Mouse (Mus musculus): ENCODE data around the gene Rbms3.

- TF ChIP-seq POLR2A (IDR thresholded peaks at IDR 0.05; ENCODE audit: insufficient read depth, low read depth, low read length) (no peak), CTCF (IDR thresholded peaks at IDR 0.05; ENCODE audit: insufficient read depth, low read depth, low read length) (no peak)
These were observed 901.1 kb downstream of the Rbms3 start for GRCm38 (mm10) chr9:116728655-116729054.
